Mouse (Mus musculus): Measurements from ENCODE around the gene Btbd18.
"Not testable (repeated sequence)": the region's sequence is repeated elsewhere in the genome, so short reads cannot be mapped to it uniquely, and the experiment has no call there.

Gene Btbd18

DNA sequence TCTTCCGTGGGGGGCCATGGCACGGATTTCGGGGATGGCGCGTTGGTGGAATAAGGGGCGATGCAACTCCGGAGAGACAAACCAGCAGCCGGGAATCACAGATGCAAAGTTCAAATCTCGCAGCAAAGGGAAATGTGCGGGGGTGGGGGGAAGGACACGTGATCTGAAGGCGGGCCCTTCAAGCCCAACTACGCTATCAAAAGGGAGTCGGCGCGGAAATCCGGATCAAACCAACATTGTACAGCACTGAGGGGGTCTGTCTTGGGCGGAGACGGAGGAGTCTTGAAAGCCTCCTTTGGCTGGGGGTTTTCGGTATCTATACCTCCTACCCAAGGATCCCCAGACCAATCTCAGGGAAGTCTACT, 11.7 kb downstream of the Btbd18 start, which contains the start of gene Selenoh:
Gene Selenoh (minus strand): TSS at position 202 of the 365 bp plus-strand sequence.
- CTCF ChIA-PET = interaction anchor here in 2 of 4 experiments (0.6 to 0.7 kb wide), 3 partner anchors 17 to 348 kb away, joined by 3 read pairs; no protein-coding TSS in a partner anchor
- POLR2A ChIA-PET = interaction anchor here in 3 of 4 experiments (0.6 to 8.3 kb wide), 51 partner anchors 8 to 876 kb away, joined by 3 to 76 read pairs (median 5); partner anchors contain the start of genes Gm19426 (in 2 of the 3), Timm10 (in 2 of the 3), Clp1 (in 1 of the 3) and Ctnnd1 (in 1 of the 3)

GRCm38 (mm10) chr2:84671535-84671934, 12.7 kb downstream of the Btbd18 start:
- POLR2A ChIA-PET = interaction anchor here in 2 of 4 experiments (0.7 to 8.3 kb wide), 10 partner anchors 10 to 212 kb away, joined by 3 to 76 read pairs (median 10); partner anchors contain the start of genes Gm19426 (in 2 of the 2) and Ube2l6 (in 1 of the 2)
- CTCF ChIA-PET = not testable (repeated sequence)

DNA sequence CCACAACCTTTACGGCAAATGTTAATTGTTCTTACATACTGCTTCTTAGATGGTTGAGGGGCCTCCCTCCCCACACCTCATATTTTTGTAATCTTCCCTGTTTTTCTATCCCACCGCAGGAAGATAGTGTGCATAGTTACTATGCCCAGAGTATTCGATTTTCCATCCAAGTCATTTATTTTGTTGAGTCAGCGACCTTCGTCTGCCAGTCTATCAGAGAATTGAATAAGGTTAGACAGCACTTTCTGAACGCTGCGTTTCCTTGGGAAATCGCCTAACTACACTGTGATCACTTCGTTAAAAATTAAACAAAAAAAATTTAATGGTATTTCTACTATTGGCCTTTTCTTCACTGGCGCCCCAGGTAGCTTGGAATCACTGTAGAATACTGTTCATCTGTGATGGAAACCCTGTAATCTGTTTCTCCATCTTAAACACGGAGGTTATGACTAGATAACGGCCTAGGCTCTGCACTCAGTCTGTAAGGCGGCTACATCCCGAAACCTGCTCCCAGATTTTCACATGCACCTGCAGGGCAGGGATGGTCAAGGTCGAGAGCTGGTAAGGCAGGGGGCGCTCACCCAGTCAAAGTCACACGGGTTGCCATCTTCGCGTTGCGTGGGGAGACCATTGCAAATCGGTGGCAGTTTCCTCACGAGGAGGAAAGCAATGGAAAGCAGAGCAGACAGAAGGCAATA, 18.5 kb downstream of the Btbd18 start:
- ChIA-PET POLR2A (interaction anchor here in 3 of 4 experiments (0.5 to 2.6 kb wide), 33 partner anchors 8 to 191 kb away, joined by 3 to 16 read pairs (median 4); partner anchors contain the start of genes Clp1 (in 2 of the 3), Ctnnd1 (in 2 of the 3), Gm19426 (in 1 of the 3) and Serping1 (in 1 of the 3)), CTCF (interaction anchor here in 3 of 4 experiments (0.5 to 1.2 kb wide), 4 partner anchors 25 to 223 kb away, joined by 3 to 5 read pairs (median 4); no protein-coding TSS in a partner anchor)

GRCm38 (mm10) chr2:84677968-84678880, 19.3 kb downstream of the Btbd18 start, which contains the start of the genes Gm28635 and Med19:
Gene Gm28635 (minus strand): TSS chr2:84678041.
Gene Med19 (plus strand): TSS chr2:84678402.
- CTCF ChIA-PET = interaction anchor here in 3 of 4 experiments (0.6 to 1.2 kb wide), 5 partner anchors 18 to 223 kb away, joined by 3 to 4 read pairs (median 3); no protein-coding TSS in a partner anchor
- POLR2A ChIA-PET = interaction anchor here in 3 of 4 experiments (0.5 to 2.6 kb wide), 40 partner anchors 8 to 190 kb away, joined by 3 to 16 read pairs (median 4); partner anchors contain the start of genes Clp1 (in 2 of the 3), Ctnnd1 (in 1 of the 3), Gm19426 (in 1 of the 3) and Selenoh (in 1 of the 3)

GRCm38 (mm10) chr2:84679016-84679415, 20.1 kb downstream of the Btbd18 start, which contains the start of gene Tmx2:
Gene Tmx2 (minus strand): TSS chr2:84679140.
- POLR2A ChIA-PET = interaction anchor here in 1 of 4 experiments (1.0 to 1.4 kb wide), 4 partner anchors 10 to 36 kb away, joined by 3 to 7 read pairs (median 4); no protein-coding TSS in a partner anchor
- CTCF ChIA-PET = no interaction called here

- ChIA-PET CTCF (no interaction called here), POLR2A (interaction anchor here in 2 of 4 experiments (0.6 to 1.6 kb wide), 6 partner anchors 14 to 121 kb away, joined by 3 to 4 read pairs (median 3); no protein-coding TSS in a partner anchor)
These were observed 23.8 kb downstream of the Btbd18 start for GRCm38 (mm10) chr2:84682605-84683183.

GRCm38 (mm10) chr2:84688080-84688844, 29.4 kb downstream of the Btbd18 start:
- POLR2A ChIA-PET = interaction anchor here in 2 of 4 experiments (0.7 to 2.3 kb wide), 15 partner anchors 8 to 122 kb away, joined by 3 to 11 read pairs (median 4); partner anchors contain the start of genes Gm28635 (in 2 of the 2), Med19 (in 2 of the 2), Clp1 (in 1 of the 2) and Selenoh (in 1 of the 2)
- CTCF ChIA-PET = interaction anchor here in 1 of 4 experiments (0.6 kb wide), 1 partner anchor 27 kb away, joined by 3 read pairs; no protein-coding TSS in a partner anchor

DNA sequence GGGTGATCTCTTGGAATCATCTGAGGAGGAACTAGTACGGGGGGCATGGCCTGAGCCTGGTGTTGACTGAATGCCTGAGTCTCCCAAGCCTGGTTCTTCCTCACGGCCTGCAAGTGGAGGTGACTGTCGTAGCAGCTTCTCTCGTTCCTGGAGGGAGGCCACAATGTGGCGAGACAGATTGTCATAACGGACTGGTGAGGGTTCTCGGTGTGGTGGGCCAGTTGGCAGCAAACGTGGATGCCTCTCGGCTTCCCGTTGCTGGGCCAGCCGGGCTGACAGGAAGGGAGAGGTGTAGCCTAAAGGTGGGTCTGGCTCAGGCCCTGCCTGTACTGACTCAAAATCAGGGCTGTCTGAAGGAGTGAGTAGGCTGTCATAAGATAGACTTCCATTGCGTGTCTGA, 31.2 kb downstream of the Btbd18 start:
- POLR2A ChIA-PET = interaction anchor here in 2 of 4 experiments (0.8 to 2.2 kb wide), 13 partner anchors 10 to 215 kb away, joined by 3 to 22 read pairs (median 5); partner anchors contain the start of genes Med19 (in 2 of the 2), Selenoh (in 2 of the 2) and Gm28635 (in 1 of the 2)
- CTCF ChIA-PET = interaction anchor here in 1 of 4 experiments (1.0 kb wide), 1 partner anchor 51 kb away, joined by 4 read pairs; no protein-coding TSS in a partner anchor

DNA sequence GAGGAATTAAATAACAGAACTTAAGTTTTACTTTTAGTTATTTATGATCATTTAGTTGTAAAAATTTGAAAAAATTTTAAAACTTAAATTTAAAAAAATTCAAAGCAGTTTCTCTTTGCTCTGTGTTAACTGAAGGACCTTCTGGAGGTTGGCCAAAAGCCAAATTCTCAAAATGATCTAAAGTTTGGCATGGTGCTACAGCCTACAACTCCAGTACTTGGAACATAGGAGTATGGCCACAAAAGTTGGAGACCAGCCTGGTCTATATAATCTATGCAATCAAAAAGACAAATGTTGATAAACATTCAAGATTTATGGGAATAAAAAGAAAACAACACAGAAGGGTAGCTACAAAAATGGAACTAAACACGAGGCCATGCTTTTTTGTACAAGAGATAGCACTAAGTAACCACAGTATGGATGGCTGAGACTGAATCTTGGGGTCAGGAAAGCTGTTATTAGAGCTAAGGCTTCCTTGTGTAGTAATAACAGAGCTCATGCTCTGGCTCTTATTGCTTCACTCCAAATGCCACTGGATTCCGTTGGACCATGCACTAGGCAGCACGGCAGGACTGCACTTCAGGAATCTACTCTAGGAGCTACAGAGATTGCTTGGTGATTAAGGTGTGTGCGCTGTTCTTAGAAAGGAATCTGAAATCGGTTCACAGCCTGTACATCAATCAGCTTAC, 36.3 kb downstream of the Btbd18 start:
- ChIA-PET POLR2A (interaction anchor here in 2 of 4 experiments (0.9 to 7.4 kb wide), 12 partner anchors 10 to 80 kb away, joined by 3 to 68 read pairs (median 8); partner anchors contain the start of genes Gm19426 (in 1 of the 2), Gm28635 (in 1 of the 2), Med19 (in 1 of the 2) and Selenoh (in 1 of the 2)), CTCF (interaction anchor here in 3 of 4 experiments (0.6 to 1.0 kb wide), 3 partner anchors 77 to 195 kb away, joined by 3 to 5 read pairs (median 3); no protein-coding TSS in a partner anchor)

- ChIA-PET CTCF (no interaction called here), POLR2A (interaction anchor here in 3 of 4 experiments (0.5 to 5.8 kb wide), 7 partner anchors 7 to 253 kb away, joined by 3 to 26 read pairs (median 5); partner anchors contain the start of gene Selenoh (in 1 of the 3))
These were observed 44.6 kb downstream of the Btbd18 start for GRCm38 (mm10) chr2:84703497-84703896.

- ChIA-PET CTCF (interaction anchor here in 1 of 4 experiments (0.6 kb wide), 1 partner anchor 133 kb away, joined by 3 read pairs; no protein-coding TSS in a partner anchor), POLR2A (interaction anchor here in 3 of 4 experiments (0.5 to 5.8 kb wide), 16 partner anchors 8 to 253 kb away, joined by 3 to 22 read pairs (median 4); partner anchors contain the start of gene Clp1 (in 1 of the 3))
These were observed 45.5 kb downstream of the Btbd18 start for GRCm38 (mm10) chr2:84704329-84704728.

DNA sequence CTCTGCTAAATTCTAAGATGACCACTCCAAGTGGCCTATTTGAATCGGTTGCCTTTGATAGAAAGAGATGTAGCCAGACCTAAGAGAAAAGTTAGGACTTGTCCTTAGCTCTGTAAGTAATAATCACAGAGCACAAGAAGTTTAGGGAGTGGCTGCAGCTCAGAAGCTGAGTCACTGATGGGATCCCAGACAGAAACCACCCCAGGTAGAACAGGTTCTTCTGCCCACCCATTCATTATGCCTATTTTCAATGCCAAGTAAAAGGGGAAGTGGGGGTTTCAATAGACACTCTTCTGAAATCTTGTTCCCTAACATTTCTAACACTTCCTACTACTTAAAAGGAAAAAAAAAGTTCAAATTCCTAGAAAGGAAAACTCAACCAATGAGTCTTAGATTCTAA, 46.4 kb downstream of the Btbd18 start:
- CTCF ChIA-PET = interaction anchor here in 1 of 4 experiments (0.9 kb wide), 1 partner anchor 93 kb away, joined by 3 read pairs; the partner anchor contains the start of gene Ube2l6
- POLR2A ChIA-PET = interaction anchor here in 3 of 4 experiments (0.8 to 5.8 kb wide), 20 partner anchors 9 to 224 kb away, joined by 3 to 22 read pairs (median 4); partner anchors contain the start of genes Clp1 (in 2 of the 3), Gm19426 (in 1 of the 3), Gm28635 (in 1 of the 3) and Med19 (in 1 of the 3)

DNA sequence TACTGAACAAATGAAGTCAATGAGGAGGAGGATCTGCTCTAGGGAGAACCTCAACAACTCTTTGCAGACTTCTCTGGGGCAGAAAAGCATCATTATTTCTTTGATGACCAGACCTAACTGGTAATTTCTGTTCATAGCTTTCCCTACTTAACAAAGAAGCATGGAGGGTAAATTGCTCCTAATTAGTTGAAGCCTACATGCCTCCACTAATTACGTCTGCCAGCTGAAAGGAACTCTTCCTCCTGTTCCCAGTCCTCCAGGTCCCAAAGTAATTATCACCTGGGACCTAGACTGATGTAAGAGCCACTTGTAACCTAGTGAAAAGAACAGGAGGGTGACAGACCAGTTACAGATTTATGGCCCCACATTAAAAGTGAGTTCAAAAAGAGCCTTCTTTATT, 48.6 kb downstream of the Btbd18 start:
- CTCF ChIA-PET = interaction anchor here in 1 of 4 experiments (0.8 kb wide), 1 partner anchor 29 kb away, joined by 3 read pairs; no protein-coding TSS in a partner anchor
- POLR2A ChIA-PET = interaction anchor here in 2 of 4 experiments (0.6 to 8.6 kb wide), 7 partner anchors 9 to 38 kb away, joined by 3 to 83 read pairs (median 4); partner anchors contain the start of gene Gm19426 (in 1 of the 2)

- CTCF ChIA-PET = no interaction called here
- POLR2A ChIA-PET = interaction anchor here in 3 of 4 experiments (0.6 to 8.6 kb wide), 13 partner anchors 8 to 128 kb away, joined by 3 to 83 read pairs (median 5); partner anchors contain the start of genes Clp1 (in 3 of the 3) and Gm19426 (in 2 of the 3)
These were observed 53.0 kb downstream of the Btbd18 start for GRCm38 (mm10) chr2:84711898-84712297.

GRCm38 (mm10) chr2:84714422-84714810, 55.5 kb downstream of the Btbd18 start:
- CTCF ChIA-PET = interaction anchor here in 2 of 4 experiments (0.5 to 0.6 kb wide), 2 partner anchors 142 to 1029 kb away, joined by 3 to 4 read pairs; no protein-coding TSS in a partner anchor
- POLR2A ChIA-PET = interaction anchor here in 2 of 4 experiments (0.5 to 8.6 kb wide), 12 partner anchors 9 to 46 kb away, joined by 3 to 83 read pairs (median 5); partner anchors contain the start of genes Clp1 (in 1 of the 2), Gm19426 (in 1 of the 2), Gm28635 (in 1 of the 2) and Med19 (in 1 of the 2)
